Mouse (Mus musculus) neural tube, embryonic 14.5 days (tissue): ENCODE results near the gene Plg. TPM values are rescaled to one million over a fixed set of nuclear protein-coding genes. Genes with fewer than 3 reads are reported as not detected.

Experiments used
- ATAC-seq: fragments of 200-750 bp; cut with Nextera tagmentation; 2 replicates; pipeline ENCODE4 v1.8.0; 2017; ENCODE audit warnings: low read depth, mild to moderate bottlenecking, moderate TSS enrichment, moderate library complexity
- H3K27ac ChIP-seq: fragments of 300-500 bp; sonication (generic); 2 replicates; pipeline ENCODE4 v1.5.1; 2014; ENCODE audit warnings: low read depth, mild to moderate bottlenecking, control low read depth, low read length, moderate library complexity, mixed read lengths
- H3K27me3 ChIP-seq: fragments of 300-500 bp; sonication (generic); 2 replicates; pipeline ENCODE4 v1.6.1; 2014; ENCODE audit warnings: low read length; ENCODE audit not compliant: control insufficient read depth, insufficient read depth
- H3K36me3 ChIP-seq: fragments of 300-500 bp; sonication (generic); 2 replicates; pipeline ENCODE4 v1.6.1; 2014; ENCODE audit warnings: low read length, mixed read lengths; ENCODE audit not compliant: control insufficient read depth, insufficient read depth
- H3K4me1 ChIP-seq: fragments of 300-500 bp; sonication (generic); 2 replicates; pipeline ENCODE4 v1.6.1; 2014; ENCODE audit warnings: low read length; ENCODE audit not compliant: control insufficient read depth, insufficient read depth
- H3K4me2 ChIP-seq: fragments of 300-500 bp; sonication (generic); 2 replicates; pipeline ENCODE4 v1.6.1; 2014; ENCODE audit warnings: mild to moderate bottlenecking, low read depth, low read length, control low read depth
- H3K4me3 ChIP-seq: fragments of 300-500 bp; sonication (generic); 2 replicates; pipeline ENCODE4 v1.5.1; 2014; ENCODE audit warnings: low read depth, low read length, control low read depth, mixed read lengths
- H3K9ac ChIP-seq: fragments of 300-500 bp; sonication (generic); replicated peaks from 2 replicates; pipeline ENCODE4 v1.6.1; 2014; ENCODE audit warnings: low read depth, mild to moderate bottlenecking, control low read depth, low read length, mixed read lengths
- H3K9me3 ChIP-seq: fragments of 300-500 bp; sonication (generic); 2 replicates; pipeline ENCODE4 v1.6.1; 2016; ENCODE audit warnings: low read length; ENCODE audit not compliant: control insufficient read depth
- WGBS: fragments of 180-500 bp; shearing (Covaris S2); extraction: QIAGEN DNeasy Blood & Tissue Kit; methylation state at CpG from one replicate; pipeline ENCODE4 v1.1.7; 2014; 5-methylcytosine and 5-hydroxymethylcytosine counted together
- polyA plus RNA-seq: library from polyadenylated mRNA; unstranded; fragments of >200 nt; fragmentation: Nextera tagmentation; extraction: Ambion mirVana; gene quantifications from 2 replicates; pipeline ENCODE4 v1.2.1, GENCODE M21; 2014

The Plg gene
- polyA plus RNA-seq, 1 experiment from 2014 or later = 0.09 TPM

DNA sequence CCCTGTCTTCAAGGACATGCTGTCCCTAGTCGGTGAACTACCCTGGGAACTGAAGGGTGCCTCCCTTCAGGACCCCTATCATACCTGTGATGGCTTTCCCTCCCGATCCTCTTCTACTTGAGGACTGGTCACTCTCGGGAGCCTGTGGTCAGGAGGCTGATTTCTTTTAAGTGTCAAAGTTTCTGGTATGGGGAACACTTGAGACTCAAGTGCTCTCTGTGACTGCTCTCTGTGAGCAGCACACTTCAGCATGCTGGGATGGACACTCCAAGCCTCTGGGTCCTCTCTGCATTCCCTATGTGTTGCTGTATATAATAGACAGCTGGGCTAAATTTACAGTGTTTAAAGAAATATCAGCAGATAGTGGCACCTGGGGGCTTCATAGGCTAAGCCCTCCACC lies 89.2 kb downstream of the Plg start:
- no peaks in the 10 kb centered on the region for H3K27me3 ChIP-seq

DNA sequence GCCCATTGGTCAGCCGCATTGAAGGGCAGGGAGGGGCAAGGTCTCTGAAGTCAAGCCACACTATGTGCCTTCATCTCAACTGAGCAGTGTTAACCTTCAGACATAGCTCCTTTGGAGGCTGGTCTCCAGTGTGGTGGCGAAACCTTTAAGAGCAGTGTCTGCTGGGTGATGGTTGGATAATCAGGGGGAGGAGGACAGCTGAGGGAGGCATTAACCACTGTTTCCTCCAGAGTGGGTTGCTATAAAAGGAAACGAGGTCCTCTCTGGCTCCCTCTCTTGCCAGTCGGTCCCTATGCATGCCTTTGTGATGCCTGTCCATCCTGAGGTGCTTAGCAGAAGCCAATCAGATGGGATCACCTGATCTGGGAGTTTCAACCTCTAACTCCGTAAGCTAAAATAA lies 90.3 kb downstream of the Plg start:
- Histone ChIP-seq H3K36me3 (no peaks in the 10 kb centered on the region), H3K27ac (no peak overlapping the region), H3K4me2 (no peak overlapping the region), H3K9me3 (no peaks in the 10 kb centered on the region), H3K27me3 (no peaks in the 10 kb centered on the region), H3K9ac (no peak overlapping the region), H3K4me3 (no peak overlapping the region), H3K4me1 (no peaks in the 10 kb centered on the region)
- no peak for ATAC-seq
- WGBS = 79% methylated on average over 5 of the region's 5 CpGs

More for the DNA sequence above, 89.2 kb downstream of the Plg start:
- Histone ChIP-seq H3K9ac (no peak overlapping the region), H3K4me2 (no peak overlapping the region), H3K4me1 (no peaks in the 10 kb centered on the region), H3K4me3 (no peak overlapping the region), H3K27ac (no peak overlapping the region), H3K36me3 (no peaks in the 10 kb centered on the region), H3K9me3 (no peaks in the 10 kb centered on the region)
- ATAC-seq = no peak
- 87% methylated on average over 3 of the region's 3 CpGs for WGBS

Other genes starting within 250 kb of the Plg start
- 37.1 and 39.8 TPM in 2 replicates for gene Map3k4, start 59.8 kb upstream of the Plg start, polyA plus RNA-seq
- gene Slc22a3, start 129.1 kb downstream of the Plg start, polyA plus RNA-seq = 0.36 and 0.79 TPM in 2 replicates
- 0.58 TPM in 1 of 2 replicates, not detected in the other for gene Slc22a2, start 205.5 kb downstream of the Plg start, polyA plus RNA-seq